ENCODE assay signal across 11 mouse cellular contexts in the genomic region with DNA sequence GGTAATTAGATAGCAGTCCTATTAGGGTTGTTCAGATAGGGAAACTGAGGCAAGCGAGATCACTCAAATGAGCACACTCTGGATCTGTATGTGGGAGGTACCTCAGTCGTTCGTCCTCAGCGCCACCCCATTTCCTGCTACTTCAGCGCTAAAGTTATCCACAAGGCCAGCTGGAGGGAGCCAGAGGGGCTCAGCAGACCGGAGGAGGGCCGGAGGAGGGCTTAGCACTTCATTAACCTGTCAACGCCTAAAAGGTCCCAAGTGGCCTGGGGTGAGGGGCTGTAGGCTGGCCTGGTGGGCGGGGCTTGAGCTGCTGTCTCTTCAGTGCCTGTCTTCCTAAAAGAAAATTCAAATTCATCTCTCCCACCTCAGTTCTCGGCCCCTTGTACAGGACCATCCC. TPM values are rescaled to one million over a fixed set of nuclear protein-coding genes. Genes with fewer than 3 reads are reported as not detected.
DNase-seq lines count a peak whose midpoint lies in the region; ATAC-seq lines count a peak whose summit lies in the region.
"Had no signal": no experiment of that assay in that cellular context is flagged by ENCODE, and none has a peak within 500 bp of the region (broad histone marks: within the 10 kb centered on the region; RNA-seq: fewer than 3 reads in every experiment).

No protein-coding gene starts in this region.

- peaks cover 35% of the 10 kb centered on the region for H3K4me1 ChIP-seq in hindbrain, embryonic 12.5 days
- H3K4me1 ChIP-seq in hindbrain, embryonic 14.5 days (replicated peaks; ENCODE audit: control insufficient read depth, insufficient read depth, low read length), result peaks cover 6% of the 10 kb centered on the region; the same call in 1 of the 2 replicates
- peaks cover 45% of the 10 kb centered on the region for H3K4me1 ChIP-seq in embryonic facial prominence, embryonic 10.5 days

- WGBS in hindbrain, embryonic 12.5 days, result under 1% methylated on average over 10 of the region's 10 CpGs
- 2% methylated on average over 10 of the region's 10 CpGs for WGBS in hindbrain, embryonic 14.5 days
- under 1% methylated on average over 10 of the region's 10 CpGs for WGBS in embryonic facial prominence, embryonic 10.5 days

- DNase-seq in hindbrain, embryonic 14.5 days (ENCODE audit: low spot score), result no peak
- peak; percentile 20 for DNase-seq in ES-CJ7 (ENCODE audit: low read depth, low spot score)
- peak; percentile 45 for DNase-seq in embryonic facial prominence, embryonic 10.5 days (ENCODE audit: low spot score)
- peak; percentile 7 for DNase-seq in lung, postnatal 25 days (ENCODE audit: low spot score)
- DNase-seq in thymus, postnatal 36 days, result no peak
- DNase-seq in ovary, postnatal 36 days (ENCODE audit: low spot score), result no peak
- DNase-seq: gastrocnemius, postnatal 14 days; thymus, adult 2 months had no signal

- peaks cover 98% of the 10 kb centered on the region for H3K27me3 ChIP-seq in hindbrain, embryonic 12.5 days
- peaks cover 87% of the 10 kb centered on the region for H3K27me3 ChIP-seq in hindbrain, embryonic 14.5 days (ENCODE audit: control insufficient read depth, insufficient read depth, low read length)
- H3K27me3 ChIP-seq in embryonic facial prominence, embryonic 10.5 days (replicated peaks; ENCODE audit: low read depth, poor library complexity, severe bottlenecking), result peaks cover 99% of the 10 kb centered on the region

- H3K27ac ChIP-seq in hindbrain, embryonic 12.5 days, result no peak overlapping the region
- H3K27ac ChIP-seq in hindbrain, embryonic 14.5 days, result no peak overlapping the region
- H3K27ac ChIP-seq in embryonic facial prominence, embryonic 10.5 days (replicated peaks), result no peak overlapping the region

- no peaks in the 10 kb centered on the region for H3K9me3 ChIP-seq in hindbrain, embryonic 12.5 days (replicated peaks)
- H3K9me3 ChIP-seq in hindbrain, embryonic 14.5 days (ENCODE audit: control insufficient read depth, low read length), result no peaks in the 10 kb centered on the region
- H3K9me3 ChIP-seq in embryonic facial prominence, embryonic 10.5 days, result no peaks in the 10 kb centered on the region

- peak; percentile 51; the same call in 1 of the 2 replicates for ATAC-seq in hindbrain, embryonic 12.5 days (ENCODE audit: low FRiP score)
- ATAC-seq in hindbrain, embryonic 14.5 days (ENCODE audit: low FRiP score), result no peak
- ATAC-seq in monocyte, adult 5-6 weeks (replicated peaks; ENCODE audit: insufficient number of reproducible peaks, low FRiP score, low TSS enrichment, poor library complexity, severe bottlenecking), result no peak

- H3K9ac ChIP-seq in hindbrain, embryonic 12.5 days, result no peak overlapping the region
- no peak overlapping the region for H3K9ac ChIP-seq in hindbrain, embryonic 14.5 days

- peak overlapping the region; percentile 24 for H3K4me2 ChIP-seq in hindbrain, embryonic 12.5 days (replicated peaks)
- no peak overlapping the region; the same call in 1 of the 2 replicates for H3K4me2 ChIP-seq in hindbrain, embryonic 14.5 days (replicated peaks)

- no peaks in the 10 kb centered on the region for H3K36me3 ChIP-seq in hindbrain, embryonic 12.5 days
- H3K36me3 ChIP-seq in hindbrain, embryonic 14.5 days (replicated peaks; ENCODE audit: control insufficient read depth, insufficient read depth), result no peaks in the 10 kb centered on the region
- H3K36me3 ChIP-seq in embryonic facial prominence, embryonic 10.5 days (replicated peaks), result no peaks in the 10 kb centered on the region

- H3K4me3 ChIP-seq in hindbrain, embryonic 12.5 days, result 0 out of 2 replicates have a peak overlapping the region, but pooled peaks have one; percentile 7
- no peak overlapping the region for H3K4me3 ChIP-seq in hindbrain, embryonic 14.5 days (replicated peaks; ENCODE audit: low read length)
- peak overlapping the region; percentile 15 for H3K4me3 ChIP-seq in embryonic facial prominence, embryonic 10.5 days

RNA-seq across cellular contexts. Expression of gene Lhx3, which starts 9.6 kb away (rescaled TPM):
- polyA plus RNA-seq in hindbrain, embryonic 12.5 days (2016; fragmentation: Nextera tagmentation; extraction: Ambion mirVana), result 8.7 and 12.0 TPM in 2 replicates
- polyA plus RNA-seq in hindbrain, embryonic 14.5 days (2014; fragmentation: Nextera tagmentation; extraction: Ambion mirVana), result 5.5 and 5.8 TPM in 2 replicates
- polyA plus RNA-seq in embryonic facial prominence, embryonic 10.5 days (2016; fragmentation: Nextera tagmentation; extraction: Ambion mirVana), result 2.6 and 3.5 TPM in 2 replicates
- not detected in 3 replicates for total RNA-seq in monocyte, adult 5-6 weeks (2017)
- total RNA-seq: gastrocnemius, postnatal 14 days; liver, adult 2 months had no signal
- polyA plus RNA-seq: liver, adult 2 months had no signal

RNA-seq across cellular contexts. Expression of gene Qsox2, which starts 38.8 kb away (rescaled TPM):
- polyA plus RNA-seq in hindbrain, embryonic 12.5 days (2016; fragmentation: Nextera tagmentation; extraction: Ambion mirVana), result 19.6 and 20.3 TPM in 2 replicates
- polyA plus RNA-seq in hindbrain, embryonic 14.5 days (2014; fragmentation: Nextera tagmentation; extraction: Ambion mirVana), result 15.2 and 16.1 TPM in 2 replicates
- 15.7 and 18.1 TPM in 2 replicates for polyA plus RNA-seq in embryonic facial prominence, embryonic 10.5 days (2016; fragmentation: Nextera tagmentation; extraction: Ambion mirVana)
- total RNA-seq in monocyte, adult 5-6 weeks (2017), result 2.8 to 5.5 TPM (median 3.6 TPM) in 3 replicates

Comparison
In these comparisons a context has a peak if more than half of its experiments do, and no peak if none do; other contexts are left out.
1. DNase-seq: peak in ES-CJ7 (single experiment), embryonic facial prominence, embryonic 10.5 days (single experiment) and lung, postnatal 25 days (single experiment); none in hindbrain, embryonic 14.5 days (single experiment), thymus, postnatal 36 days (0 of 2) and ovary, postnatal 36 days (single experiment).